Mouse (Mus musculus) myocyte (in vitro differentiated cells): ENCODE data around the gene Lysmd2. TPM values are rescaled to one million over a fixed set of nuclear protein-coding genes. Genes with fewer than 3 reads are reported as not detected.

Experiments used
- H3K27me3 ChIP-seq: one replicate; pipeline ENCODE4 v1.6.1; 2011; ENCODE audit not compliant: control insufficient read depth, insufficient read depth, insufficient read length
- H3K36me3 ChIP-seq: one replicate; pipeline ENCODE4 v1.6.1; 2011; ENCODE audit not compliant: control insufficient read depth, insufficient read depth
- H3K4me2 ChIP-seq: one replicate; pipeline ENCODE4 v1.6.1; 2011; ENCODE audit warnings: low read depth, control low read depth
- H3K4me3 ChIP-seq: one replicate; pipeline ENCODE4 v1.5.1; 2011; ENCODE audit warnings: mild to moderate bottlenecking, control low read depth, moderate library complexity
- H3K79me2 ChIP-seq: one replicate; pipeline ENCODE4 v1.6.1; 2011; ENCODE audit not compliant: control insufficient read depth, insufficient read depth
- H3ac ChIP-seq: one replicate; pipeline ENCODE4 v1.6.1; 2011; ENCODE audit not compliant: control insufficient read depth, insufficient read length
- CEBPB ChIP-seq: IDR thresholded peaks from 2 replicates; pipeline ENCODE4 v1.6.1; 2011; ENCODE audit warnings: mild to moderate bottlenecking, moderate library complexity; ENCODE audit not compliant: poor library complexity, insufficient read depth, severe bottlenecking
- E2F4 ChIP-seq: IDR thresholded peaks from one replicate; pipeline ENCODE4 v1.6.1; 2011; ENCODE audit warnings: mild to moderate bottlenecking, control low read depth, moderate library complexity; ENCODE audit not compliant: insufficient read depth
- MAX ChIP-seq: IDR thresholded peaks from one replicate; pipeline ENCODE4 v1.6.1; 2011; ENCODE audit warnings: low read depth, mild to moderate bottlenecking, control low read depth
- MYOD1 ChIP-seq, 3 experiments: IDR thresholded peaks; one replicate each; pipeline ENCODE4 v1.6.1; 2011; ENCODE audit warnings: control low read depth in 2 of 3, low read depth in 2 of 3, mild to moderate bottlenecking in 2 of 3, moderate library complexity in 1 of 3; ENCODE audit not compliant: insufficient read length in 2 of 3, control insufficient read depth in 1 of 3
- MYOG ChIP-seq, 3 experiments: IDR thresholded peaks; one replicate each; pipeline ENCODE4 v1.6.1; 2011; ENCODE audit warnings: control low read depth in 2 of 3, low read depth in 2 of 3, mild to moderate bottlenecking in 2 of 3; ENCODE audit not compliant: insufficient read length in 2 of 3, control insufficient read depth in 1 of 3, insufficient read depth in 1 of 3
- POLR2A ChIP-seq: IDR thresholded peaks from one replicate; pipeline ENCODE4 v1.6.1; 2011; ENCODE audit warnings: low read depth, mild to moderate bottlenecking, control low read depth, moderate library complexity; ENCODE audit not compliant: insufficient read length
- POLR2AphosphoS2 ChIP-seq: IDR thresholded peaks from one replicate; pipeline ENCODE4 v1.6.1; 2011; ENCODE audit warnings: low read depth, control low read depth; ENCODE audit not compliant: insufficient read length
- REST ChIP-seq: IDR thresholded peaks from one replicate; pipeline ENCODE4 v1.6.1; 2011; ENCODE audit warnings: mild to moderate bottlenecking, control low read depth, moderate library complexity; ENCODE audit not compliant: insufficient read depth, insufficient read length
- SRF ChIP-seq: IDR thresholded peaks from one replicate; pipeline ENCODE4 v1.6.1; 2011; ENCODE audit warnings: low read depth; ENCODE audit not compliant: control insufficient read depth, insufficient read length
- TCF12 ChIP-seq: IDR thresholded peaks from one replicate; pipeline ENCODE4 v1.6.1; 2011; ENCODE audit warnings: mild to moderate bottlenecking, control low read depth; ENCODE audit not compliant: poor library complexity, insufficient read depth, severe bottlenecking
- TCF3 ChIP-seq: IDR thresholded peaks from one replicate; pipeline ENCODE4 v1.6.1; 2011; ENCODE audit warnings: low read depth, control low read depth; ENCODE audit not compliant: insufficient read length
- USF1 ChIP-seq: IDR thresholded peaks from one replicate; pipeline ENCODE4 v1.6.1; 2011; ENCODE audit warnings: low read depth, mild to moderate bottlenecking, control low read depth, moderate library complexity
- polyA plus RNA-seq: library from polyadenylated mRNA; unstranded; fragments of >200 nt; fragmentation: generic; extraction: Trizol; gene quantifications from one replicate; pipeline ENCODE4 v1.2.1, GENCODE M21; 2012; ENCODE audit warnings: missing spikeins

The Lysmd2 gene
- polyA plus RNA-seq, 1 experiment, result 4.9 TPM

GRCm38 (mm10) chr9:75666612-75667011, 41.1 kb downstream of the Lysmd2 start:
- no peak for TF ChIP-seq CEBPB
- TF ChIP-seq MYOD1 (IDR thresholded peaks at IDR 0.05; ENCODE audit: control insufficient read depth in 1 of 3, insufficient read length in 2 of 3, low read depth in 2 of 3), result no peak
- no peak for TF ChIP-seq REST
- TF ChIP-seq POLR2A, result no peak
- TF ChIP-seq MYOG (IDR thresholded peaks at IDR 0.05; ENCODE audit: control insufficient read depth in 1 of 3, insufficient read depth in 1 of 3, insufficient read length in 2 of 3, low read depth in 2 of 3), result no peak
- TF ChIP-seq MAX, result no peak
- no peak for TF ChIP-seq E2F4
- no peak for TF ChIP-seq USF1
- Histone ChIP-seq H3K4me3 (no peak overlapping the region), H3K27me3 (no peaks in the 10 kb centered on the region), H3ac (no peak overlapping the region), H3K79me2 (no peaks in the 10 kb centered on the region), H3K36me3 (no peaks in the 10 kb centered on the region), H3K4me2 (peak overlapping the region; percentile 52)

GRCm38 (mm10) chr9:75672769-75673168, 47.2 kb downstream of the Lysmd2 start:
- Histone ChIP-seq H3K36me3 (no peaks in the 10 kb centered on the region), H3K79me2 (no peaks in the 10 kb centered on the region), H3ac (no peak overlapping the region), H3K4me2 (no peak overlapping the region), H3K27me3 (no peaks in the 10 kb centered on the region), H3K4me3 (no peak overlapping the region)
- TF ChIP-seq REST, result no peak
- TF ChIP-seq POLR2A, result no peak
- TF ChIP-seq MYOD1 (IDR thresholded peaks at IDR 0.05; ENCODE audit: control insufficient read depth in 1 of 3, insufficient read length in 2 of 3, low read depth in 2 of 3), result no peak
- TF ChIP-seq CEBPB, result no peak
- no peak for TF ChIP-seq TCF12
- TF ChIP-seq MYOG (IDR thresholded peaks at IDR 0.05; ENCODE audit: control insufficient read depth in 1 of 3, insufficient read depth in 1 of 3, insufficient read length in 2 of 3, low read depth in 2 of 3), result no peak
- no peak for TF ChIP-seq E2F4
- no peak for TF ChIP-seq USF1
- TF ChIP-seq POLR2AphosphoS2, result no peak
- TF ChIP-seq SRF, result no peak
- no peak for TF ChIP-seq TCF3
- no peak for TF ChIP-seq MAX

- no peaks in the 10 kb centered on the region for H3K79me2 ChIP-seq
- no peaks in the 10 kb centered on the region for H3K36me3 ChIP-seq
- H3K27me3 ChIP-seq, result no peaks in the 10 kb centered on the region
- TF ChIP-seq TCF3, result no peak
- no peak overlapping the region for H3ac ChIP-seq
- no peak overlapping the region for H3K4me3 ChIP-seq
- no peak overlapping the region for H3K4me2 ChIP-seq
These were observed 50.7 kb downstream of the Lysmd2 start for GRCm38 (mm10) chr9:75676226-75676625.

- no peak overlapping the region for H3ac ChIP-seq
- no peaks in the 10 kb centered on the region for H3K27me3 ChIP-seq
- no peak overlapping the region for H3K4me2 ChIP-seq
- H3K36me3 ChIP-seq, result no peaks in the 10 kb centered on the region
- no peaks in the 10 kb centered on the region for H3K79me2 ChIP-seq
- no peak overlapping the region for H3K4me3 ChIP-seq
- no peak for TF ChIP-seq TCF12
- no peak for TF ChIP-seq MAX
- TF ChIP-seq USF1, result no peak
- no peak for TF ChIP-seq E2F4
- TF ChIP-seq MYOG (IDR thresholded peaks at IDR 0.05; ENCODE audit: control insufficient read depth in 1 of 3, insufficient read depth in 1 of 3, insufficient read length in 2 of 3, low read depth in 2 of 3), result no peak
- TF ChIP-seq CEBPB, result no peak
- no peak for TF ChIP-seq TCF3
- no peak for TF ChIP-seq REST
- TF ChIP-seq POLR2A, result no peak
- no peak for TF ChIP-seq POLR2AphosphoS2
- TF ChIP-seq SRF, result no peak
- TF ChIP-seq MYOD1 (IDR thresholded peaks at IDR 0.05; ENCODE audit: control insufficient read depth in 1 of 3, insufficient read length in 2 of 3, low read depth in 2 of 3), result no peak
These were observed 52.8 kb downstream of the Lysmd2 start for GRCm38 (mm10) chr9:75678341-75678740.

GRCm38 (mm10) chr9:75679629-75680028, 54.1 kb downstream of the Lysmd2 start:
- H3K4me2 ChIP-seq, result no peak overlapping the region
- no peaks in the 10 kb centered on the region for H3K79me2 ChIP-seq
- no peak overlapping the region for H3ac ChIP-seq
- no peak overlapping the region for H3K4me3 ChIP-seq
- no peaks in the 10 kb centered on the region for H3K36me3 ChIP-seq
- H3K27me3 ChIP-seq, result no peaks in the 10 kb centered on the region
- TF ChIP-seq SRF, result no peak
- no peak for TF ChIP-seq POLR2A
- TF ChIP-seq MYOD1 (IDR thresholded peaks at IDR 0.05; ENCODE audit: control insufficient read depth in 1 of 3, insufficient read length in 2 of 3, low read depth in 2 of 3), result no peak
- TF ChIP-seq E2F4, result no peak
- no peak for TF ChIP-seq MAX
- TF ChIP-seq TCF3, result no peak
- no peak for TF ChIP-seq POLR2AphosphoS2
- TF ChIP-seq MYOG (IDR thresholded peaks at IDR 0.05; ENCODE audit: control insufficient read depth in 1 of 3, insufficient read depth in 1 of 3, insufficient read length in 2 of 3, low read depth in 2 of 3), result no peak
- TF ChIP-seq TCF12, result no peak
- no peak for TF ChIP-seq REST
- TF ChIP-seq CEBPB, result no peak
- no peak for TF ChIP-seq USF1

GRCm38 (mm10) chr9:75680606-75681005, 55.1 kb downstream of the Lysmd2 start:
- Histone ChIP-seq H3K4me2 (no peak overlapping the region), H3K27me3 (no peaks in the 10 kb centered on the region), H3K79me2 (no peaks in the 10 kb centered on the region), H3K36me3 (no peaks in the 10 kb centered on the region), H3ac (no peak overlapping the region), H3K4me3 (no peak overlapping the region)
- no peak for TF ChIP-seq MYOD1 (IDR thresholded peaks at IDR 0.05; ENCODE audit: control insufficient read depth in 1 of 3, insufficient read length in 2 of 3, low read depth in 2 of 3)
- no peak for TF ChIP-seq POLR2AphosphoS2
- TF ChIP-seq MYOG (IDR thresholded peaks at IDR 0.05; ENCODE audit: control insufficient read depth in 1 of 3, insufficient read depth in 1 of 3, insufficient read length in 2 of 3, low read depth in 2 of 3), result no peak
- no peak for TF ChIP-seq MAX
- no peak for TF ChIP-seq E2F4
- no peak for TF ChIP-seq POLR2A
- TF ChIP-seq REST, result no peak
- TF ChIP-seq TCF3, result no peak
- no peak for TF ChIP-seq USF1
- TF ChIP-seq SRF, result no peak
- no peak for TF ChIP-seq CEBPB
- TF ChIP-seq TCF12, result no peak
